Mouse (Mus musculus) adrenal gland, postnatal 4 days (tissue): Measurements from ENCODE around the gene Lyrm9. TPM values are rescaled to one million over a fixed set of nuclear protein-coding genes. Genes with fewer than 3 reads are reported as not detected.

Source experiments
- DNase-seq, 2 experiments: peaks; one replicate each; pipeline ENCODE4 v3.0.0; 2021 to 2022; ENCODE audit warnings: low spot score in 2 of 2, mixed read lengths in 2 of 2
- long read RNA-seq, 2 experiments: library from polyadenylated mRNA; stranded (forward); transcript quantifications; one replicate each; pipeline ENCODE4 v2.0.0; 2021
- total RNA-seq, 2 experiments: library from RNA; stranded (reverse); gene quantifications; 2 replicates each; pipeline ENCODE4 v1.2.3; 2021

Gene Lyrm9
- total RNA-seq = 10 to 100 TPM; 24.2 to 28.6 TPM
- long read RNA-seq, experiment 1, full-length matches to known transcripts = 12 of 15 reads
- long read RNA-seq, experiment 1, partial matches to known transcripts = 0 of 15 reads
- long read RNA-seq, experiment 1, other reads (novel, unspliced or antisense) = 3 of 15 reads
- long read RNA-seq, experiment 2, full-length matches to known transcripts = 19 of 33 reads
- long read RNA-seq, experiment 2, partial matches to known transcripts = 3 of 33 reads
- long read RNA-seq, experiment 2, other reads (novel, unspliced or antisense) = 11 of 33 reads

- DNase-seq = peak; percentile 99
These were observed at the start of gene Lyrm9 for GRCm38 (mm10) chr11:78826442-78827013. Lyrm9 (plus strand) TSS chr11:78826584.

GRCm38 (mm10) chr11:78777851-78778680 is 48.3 kb upstream of the Lyrm9 start:
- DNase-seq = no peak

GRCm38 (mm10) chr11:78780002-78780401 is 46.4 kb upstream of the Lyrm9 start:
- no peak for DNase-seq

GRCm38 (mm10) chr11:78780571-78780970 is 45.8 kb upstream of the Lyrm9 start:
- no peak for DNase-seq

GRCm38 (mm10) chr11:78782326-78782725 is 44.1 kb upstream of the Lyrm9 start:
- DNase-seq = peak in 1 of 2 experiments; percentile 22

GRCm38 (mm10) chr11:78782791-78783347 is 43.5 kb upstream of the Lyrm9 start:
- no peak for DNase-seq

- no peak for DNase-seq
These were observed 40.4 kb upstream of the Lyrm9 start for GRCm38 (mm10) chr11:78786013-78786431.

- no peak for DNase-seq
These were observed 36.9 kb upstream of the Lyrm9 start for GRCm38 (mm10) chr11:78789370-78790060.

- peak; percentile 56 to 76 for DNase-seq
These were observed 34.8 kb upstream of the Lyrm9 start for GRCm38 (mm10) chr11:78791582-78791981.

GRCm38 (mm10) chr11:78792055-78792454 is 34.3 kb upstream of the Lyrm9 start:
- no peak for DNase-seq

- no peak for DNase-seq
These were observed 33.9 kb upstream of the Lyrm9 start for GRCm38 (mm10) chr11:78792465-78792864.

GRCm38 (mm10) chr11:78793116-78793515 is 33.3 kb upstream of the Lyrm9 start:
- DNase-seq = no peak

- DNase-seq = no peak
These were observed 30.2 kb upstream of the Lyrm9 start for GRCm38 (mm10) chr11:78796072-78796729.

GRCm38 (mm10) chr11:78801094-78801493 is 25.3 kb upstream of the Lyrm9 start:
- DNase-seq = no peak

GRCm38 (mm10) chr11:78803587-78804316 is 22.6 kb upstream of the Lyrm9 start:
- peak; percentile 63 to 81 for DNase-seq

GRCm38 (mm10) chr11:78804551-78804950 is 21.8 kb upstream of the Lyrm9 start:
- no peak for DNase-seq

- DNase-seq = no peak
These were observed 21.2 kb upstream of the Lyrm9 start for GRCm38 (mm10) chr11:78805198-78805597.

GRCm38 (mm10) chr11:78805691-78806137 is 20.7 kb upstream of the Lyrm9 start:
- DNase-seq = no peak

- no peak for DNase-seq
These were observed 18.9 kb upstream of the Lyrm9 start for GRCm38 (mm10) chr11:78807341-78808108.
